Mouse (Mus musculus): Measurements from ENCODE around the gene Slc17a8. TPM values are rescaled to one million over a fixed set of nuclear protein-coding genes. Genes with fewer than 3 reads are reported as not detected.

The Slc17a8 gene
- total and polyA plus RNA-seq, 2 experiments from 2014 or later = 0.93 to 1.9 TPM

GRCm38 (mm10) chr10:89633121-89633520 lies 12.1 kb upstream of the Slc17a8 start:
- Histone ChIP-seq H3K9me3 (ENCODE audit: low read length) (no peaks in the 10 kb centered on the region), H3K4me3 (ENCODE audit: low read depth, low read length) (no peak overlapping the region), H3K4me1 (ENCODE audit: insufficient read depth, low read length) (no peaks in the 10 kb centered on the region), H3K4me2 (ENCODE audit: low read depth, low read length, poor library complexity, severe bottlenecking) (no peak overlapping the region), H3K36me3 (ENCODE audit: insufficient read depth, low read length) (0 out of 2 replicates have a peak, but pooled peaks cover 2% of the 10 kb centered on the region), H3K27me3 (ENCODE audit: insufficient read depth, low read length) (no peaks in the 10 kb centered on the region), H3K27ac (ENCODE audit: low read depth, low read length) (no peak overlapping the region), H3K9ac (replicated peaks; ENCODE audit: low read length, poor library complexity, severe bottlenecking) (no peak overlapping the region)
- DNase-seq (ENCODE audit: low spot score) = no peak
- ATAC-seq (ENCODE audit: low FRiP score) = no peak
- WGBS = 92% methylated on average over 4 of the region's 4 CpGs
- TF ChIP-seq CTCF (IDR thresholded peaks at IDR 0.05) = no peak

GRCm38 (mm10) chr10:89631831-89632230 lies 10.8 kb upstream of the Slc17a8 start:
- no peak overlapping the region for H3K4me3 ChIP-seq (ENCODE audit: low read depth, low read length)
- TF ChIP-seq CTCF (IDR thresholded peaks at IDR 0.05) = no peak
- H3K36me3 ChIP-seq (ENCODE audit: insufficient read depth, low read length) = 0 out of 2 replicates have a peak, but pooled peaks cover 2% of the 10 kb centered on the region
- H3K9ac ChIP-seq (replicated peaks; ENCODE audit: low read length, poor library complexity, severe bottlenecking) = no peak overlapping the region
- H3K27ac ChIP-seq (ENCODE audit: low read depth, low read length) = no peak overlapping the region
- no peak overlapping the region for H3K4me2 ChIP-seq (ENCODE audit: low read depth, low read length, poor library complexity, severe bottlenecking)
- ATAC-seq (ENCODE audit: low FRiP score) (no peak), DNase-seq (ENCODE audit: low spot score) (no peak)
- no peaks in the 10 kb centered on the region for H3K9me3 ChIP-seq (ENCODE audit: low read length)
- no peaks in the 10 kb centered on the region for H3K4me1 ChIP-seq (ENCODE audit: insufficient read depth, low read length)
- 69% methylated on average over 5 of the region's 5 CpGs for WGBS
- H3K27me3 ChIP-seq (ENCODE audit: insufficient read depth, low read length) = no peaks in the 10 kb centered on the region

- DNase-seq (ENCODE audit: low spot score) (no peak), ATAC-seq (ENCODE audit: low FRiP score) (no peak)
- no peaks in the 10 kb centered on the region for H3K9me3 ChIP-seq (ENCODE audit: low read length)
- no peak overlapping the region for H3K27ac ChIP-seq (ENCODE audit: low read depth, low read length)
- no peak overlapping the region for H3K9ac ChIP-seq (replicated peaks; ENCODE audit: low read length, poor library complexity, severe bottlenecking)
- no peaks in the 10 kb centered on the region for H3K4me1 ChIP-seq (ENCODE audit: insufficient read depth, low read length)
- H3K4me2 ChIP-seq (ENCODE audit: low read depth, low read length, poor library complexity, severe bottlenecking) = no peak overlapping the region
- H3K4me3 ChIP-seq (ENCODE audit: low read depth, low read length) = no peak overlapping the region
- WGBS = 91% methylated on average over 1 of the region's 1 CpGs
- H3K27me3 ChIP-seq (ENCODE audit: insufficient read depth, low read length) = no peaks in the 10 kb centered on the region
- H3K36me3 ChIP-seq (ENCODE audit: insufficient read depth, low read length) = 0 out of 2 replicates have a peak, but pooled peaks cover 2% of the 10 kb centered on the region
- no peak for TF ChIP-seq CTCF (IDR thresholded peaks at IDR 0.05)
These were observed 9.5 kb upstream of the Slc17a8 start for GRCm38 (mm10) chr10:89630564-89630963.

- Histone ChIP-seq H3K9me3 (ENCODE audit: low read length) (no peaks in the 10 kb centered on the region), H3K36me3 (ENCODE audit: insufficient read depth, low read length) (0 out of 2 replicates have a peak, but pooled peaks cover 2% of the 10 kb centered on the region), H3K9ac (replicated peaks; ENCODE audit: low read length, poor library complexity, severe bottlenecking) (no peak overlapping the region), H3K4me3 (ENCODE audit: low read depth, low read length) (no peak overlapping the region), H3K4me2 (ENCODE audit: low read depth, low read length, poor library complexity, severe bottlenecking) (no peak overlapping the region), H3K27me3 (ENCODE audit: insufficient read depth, low read length) (no peaks in the 10 kb centered on the region), H3K4me1 (ENCODE audit: insufficient read depth, low read length) (no peaks in the 10 kb centered on the region), H3K27ac (ENCODE audit: low read depth, low read length) (no peak overlapping the region)
- peak; percentile 75 for ATAC-seq (ENCODE audit: low FRiP score)
- peak; percentile 92 for DNase-seq (ENCODE audit: low spot score)
- 28% methylated on average over 3 of the region's 3 CpGs for WGBS
- TF ChIP-seq CTCF (IDR thresholded peaks at IDR 0.05) = peak; percentile 86
These were observed 9.0 kb upstream of the Slc17a8 start for GRCm38 (mm10) chr10:89630052-89630451.

GRCm38 (mm10) chr10:89626714-89627113 lies 5.7 kb upstream of the Slc17a8 start:
- Histone ChIP-seq H3K36me3 (ENCODE audit: insufficient read depth, low read length) (no peaks in the 10 kb centered on the region), H3K9ac (replicated peaks; ENCODE audit: low read length, poor library complexity, severe bottlenecking) (no peak overlapping the region), H3K4me2 (ENCODE audit: low read depth, low read length, poor library complexity, severe bottlenecking) (no peak overlapping the region), H3K9me3 (ENCODE audit: low read length) (no peaks in the 10 kb centered on the region), H3K4me3 (ENCODE audit: low read depth, low read length) (no peak overlapping the region), H3K27me3 (ENCODE audit: insufficient read depth, low read length) (no peaks in the 10 kb centered on the region), H3K27ac (ENCODE audit: low read depth, low read length) (no peak overlapping the region), H3K4me1 (ENCODE audit: insufficient read depth, low read length) (no peaks in the 10 kb centered on the region)
- no peak for DNase-seq (ENCODE audit: low spot score)
- 89% methylated on average over 2 of the region's 2 CpGs for WGBS
- ATAC-seq (ENCODE audit: low FRiP score) = no peak
- no peak for TF ChIP-seq CTCF (IDR thresholded peaks at IDR 0.05)

- no peak for TF ChIP-seq CTCF (IDR thresholded peaks at IDR 0.05)
- no peak overlapping the region for H3K4me2 ChIP-seq (ENCODE audit: low read depth, low read length, poor library complexity, severe bottlenecking)
- H3K27me3 ChIP-seq (ENCODE audit: insufficient read depth, low read length) = no peaks in the 10 kb centered on the region; the same call in 1 of the 2 replicates
- no peaks in the 10 kb centered on the region for H3K36me3 ChIP-seq (ENCODE audit: insufficient read depth, low read length)
- 86% methylated on average over 2 of the region's 2 CpGs for WGBS
- DNase-seq (ENCODE audit: low spot score) (no peak), ATAC-seq (ENCODE audit: low FRiP score) (no peak)
- H3K9me3 ChIP-seq (ENCODE audit: low read length) = no peaks in the 10 kb centered on the region
- no peak overlapping the region for H3K4me3 ChIP-seq (ENCODE audit: low read depth, low read length)
- no peak overlapping the region for H3K27ac ChIP-seq (ENCODE audit: low read depth, low read length)
- no peaks in the 10 kb centered on the region for H3K4me1 ChIP-seq (ENCODE audit: insufficient read depth, low read length)
- H3K9ac ChIP-seq (replicated peaks; ENCODE audit: low read length, poor library complexity, severe bottlenecking) = no peak overlapping the region
These were observed 3.1 kb upstream of the Slc17a8 start for GRCm38 (mm10) chr10:89624196-89624595.

Measured in midbrain, postnatal 0 days (tissue).